Mouse (Mus musculus) neural tube, embryonic 14.5 days (tissue): ENCODE data around the gene Klhl25. TPM values are rescaled to one million over a fixed set of nuclear protein-coding genes. Genes with fewer than 3 reads are reported as not detected.
"Not testable (repeated sequence)": the region's sequence is repeated elsewhere in the genome, so short reads cannot be mapped to it uniquely, and the experiment has no call there.

Experiments
- ATAC-seq: fragments of 200-750 bp; cut with Nextera tagmentation; 2 replicates; pipeline ENCODE4 v1.8.0; 2017; ENCODE audit warnings: low read depth, mild to moderate bottlenecking, moderate TSS enrichment, moderate library complexity
- H3K27ac ChIP-seq: fragments of 300-500 bp; sonication (generic); 2 replicates; pipeline ENCODE4 v1.5.1; 2014; ENCODE audit warnings: low read depth, mild to moderate bottlenecking, control low read depth, low read length, moderate library complexity, mixed read lengths
- H3K27me3 ChIP-seq: fragments of 300-500 bp; sonication (generic); 2 replicates; pipeline ENCODE4 v1.6.1; 2014; ENCODE audit warnings: low read length; ENCODE audit not compliant: control insufficient read depth, insufficient read depth
- H3K36me3 ChIP-seq: fragments of 300-500 bp; sonication (generic); 2 replicates; pipeline ENCODE4 v1.6.1; 2014; ENCODE audit warnings: low read length, mixed read lengths; ENCODE audit not compliant: control insufficient read depth, insufficient read depth
- H3K4me1 ChIP-seq: fragments of 300-500 bp; sonication (generic); 2 replicates; pipeline ENCODE4 v1.6.1; 2014; ENCODE audit warnings: low read length; ENCODE audit not compliant: control insufficient read depth, insufficient read depth
- H3K4me2 ChIP-seq: fragments of 300-500 bp; sonication (generic); 2 replicates; pipeline ENCODE4 v1.6.1; 2014; ENCODE audit warnings: mild to moderate bottlenecking, low read depth, low read length, control low read depth
- H3K4me3 ChIP-seq: fragments of 300-500 bp; sonication (generic); 2 replicates; pipeline ENCODE4 v1.5.1; 2014; ENCODE audit warnings: low read depth, low read length, control low read depth, mixed read lengths
- H3K9ac ChIP-seq: fragments of 300-500 bp; sonication (generic); replicated peaks from 2 replicates; pipeline ENCODE4 v1.6.1; 2014; ENCODE audit warnings: low read depth, mild to moderate bottlenecking, control low read depth, low read length, mixed read lengths
- H3K9me3 ChIP-seq: fragments of 300-500 bp; sonication (generic); 2 replicates; pipeline ENCODE4 v1.6.1; 2016; ENCODE audit warnings: low read length; ENCODE audit not compliant: control insufficient read depth
- WGBS: fragments of 180-500 bp; shearing (Covaris S2); extraction: QIAGEN DNeasy Blood & Tissue Kit; methylation state at CpG from one replicate; pipeline ENCODE4 v1.1.7; 2014; 5-methylcytosine and 5-hydroxymethylcytosine counted together
- polyA plus RNA-seq: library from polyadenylated mRNA; unstranded; fragments of >200 nt; fragmentation: Nextera tagmentation; extraction: Ambion mirVana; gene quantifications from 2 replicates; pipeline ENCODE4 v1.2.1, GENCODE M21; 2014

Gene Klhl25
- polyA plus RNA-seq, 1 experiment from 2014 or later: 22.1 TPM

- H3K4me1 ChIP-seq, H3K9ac ChIP-seq, H3K9me3 ChIP-seq, H3K4me3 ChIP-seq, H3K27me3 ChIP-seq, H3K4me2 ChIP-seq, H3K27ac ChIP-seq, ATAC-seq, H3K36me3 ChIP-seq: not testable (repeated sequence)
- WGBS: 89% methylated on average over 2 of the region's 2 CpGs
Measured at GRCm38 (mm10) chr7:75879436-75879835, 31.3 kb downstream of the Klhl25 start.

GRCm38 (mm10) chr7:75880236-75880635 lies 32.1 kb downstream of the Klhl25 start:
- no peaks in the 10 kb centered on the region for H3K27me3 ChIP-seq
- H3K27ac ChIP-seq: no peak overlapping the region
- no peaks in the 10 kb centered on the region for H3K4me1 ChIP-seq
- H3K36me3 ChIP-seq: no peaks in the 10 kb centered on the region
- no peak overlapping the region for H3K4me3 ChIP-seq
- 74% methylated on average over 8 of the region's 8 CpGs for WGBS
- H3K4me2 ChIP-seq: no peak overlapping the region
- no peak overlapping the region for H3K9ac ChIP-seq
- peak; percentile 48; the same call in 1 of the 2 replicates for ATAC-seq
- no peaks in the 10 kb centered on the region for H3K9me3 ChIP-seq

- Histone ChIP-seq H3K4me1 (no peaks in the 10 kb centered on the region), H3K4me3 (no peak overlapping the region), H3K4me2 (no peak overlapping the region), H3K27me3 (no peaks in the 10 kb centered on the region), H3K27ac (no peak overlapping the region), H3K9me3 (no peaks in the 10 kb centered on the region), H3K9ac (no peak overlapping the region), H3K36me3 (no peaks in the 10 kb centered on the region)
- WGBS: 6% methylated on average over 8 of the region's 8 CpGs
- peak; percentile 94 for ATAC-seq
Measured at GRCm38 (mm10) chr7:75880650-75881049, 32.5 kb downstream of the Klhl25 start.

- no peaks in the 10 kb centered on the region for H3K9me3 ChIP-seq
- WGBS: 68% methylated on average over 6 of the region's 6 CpGs
- no peak for ATAC-seq
- H3K9ac ChIP-seq: no peak overlapping the region
- no peak overlapping the region for H3K4me3 ChIP-seq
- no peak overlapping the region for H3K4me2 ChIP-seq
- no peak overlapping the region for H3K27ac ChIP-seq
- H3K36me3 ChIP-seq: no peaks in the 10 kb centered on the region
- no peaks in the 10 kb centered on the region for H3K4me1 ChIP-seq
- no peaks in the 10 kb centered on the region for H3K27me3 ChIP-seq
Measured at GRCm38 (mm10) chr7:75881376-75881775, 33.3 kb downstream of the Klhl25 start.

- H3K4me2 ChIP-seq: no peak overlapping the region
- no peak for ATAC-seq
- no peaks in the 10 kb centered on the region for H3K9me3 ChIP-seq
- H3K4me1 ChIP-seq: no peaks in the 10 kb centered on the region
- H3K9ac ChIP-seq: no peak overlapping the region
- no peak overlapping the region for H3K27ac ChIP-seq
- WGBS: 84% methylated on average over 3 of the region's 3 CpGs
- no peak overlapping the region for H3K4me3 ChIP-seq
- no peaks in the 10 kb centered on the region for H3K36me3 ChIP-seq
- no peaks in the 10 kb centered on the region for H3K27me3 ChIP-seq
Measured at GRCm38 (mm10) chr7:75881791-75882190, 33.7 kb downstream of the Klhl25 start.

GRCm38 (mm10) chr7:75891466-75891865 lies 43.4 kb downstream of the Klhl25 start:
- H3K4me1 ChIP-seq: no peaks in the 10 kb centered on the region
- WGBS: 91% methylated on average over 4 of the region's 4 CpGs
- H3K27me3 ChIP-seq: no peaks in the 10 kb centered on the region
- ATAC-seq: no peak
- no peaks in the 10 kb centered on the region for H3K36me3 ChIP-seq
- H3K4me2 ChIP-seq: no peak overlapping the region
- no peak overlapping the region for H3K27ac ChIP-seq
- H3K9ac ChIP-seq: no peak overlapping the region
- H3K4me3 ChIP-seq: no peak overlapping the region
- H3K9me3 ChIP-seq: no peaks in the 10 kb centered on the region

- no peak overlapping the region for H3K27ac ChIP-seq
- H3K4me1 ChIP-seq: no peaks in the 10 kb centered on the region
- no peak for ATAC-seq
- H3K36me3 ChIP-seq: no peaks in the 10 kb centered on the region
- 83% methylated on average over 3 of the region's 3 CpGs for WGBS
- H3K4me2 ChIP-seq: no peak overlapping the region
- H3K4me3 ChIP-seq: no peak overlapping the region
- H3K9me3 ChIP-seq: no peaks in the 10 kb centered on the region
- H3K9ac ChIP-seq: no peak overlapping the region
- no peaks in the 10 kb centered on the region for H3K27me3 ChIP-seq
Measured at GRCm38 (mm10) chr7:75892737-75893136, 44.6 kb downstream of the Klhl25 start.

GRCm38 (mm10) chr7:75893709-75894108 lies 45.6 kb downstream of the Klhl25 start:
- no peaks in the 10 kb centered on the region for H3K36me3 ChIP-seq
- no peaks in the 10 kb centered on the region for H3K27me3 ChIP-seq
- H3K4me2 ChIP-seq: no peak overlapping the region
- no peaks in the 10 kb centered on the region for H3K4me1 ChIP-seq
- WGBS: 93% methylated on average over 8 of the region's 8 CpGs
- ATAC-seq: no peak
- H3K27ac ChIP-seq: no peak overlapping the region
- no peak overlapping the region for H3K9ac ChIP-seq
- no peak overlapping the region for H3K4me3 ChIP-seq
- H3K9me3 ChIP-seq: no peaks in the 10 kb centered on the region

GRCm38 (mm10) chr7:75897041-75897440 lies 48.9 kb downstream of the Klhl25 start:
- H3K4me1 ChIP-seq: no peaks in the 10 kb centered on the region
- H3K36me3 ChIP-seq: no peaks in the 10 kb centered on the region
- no peak overlapping the region for H3K4me3 ChIP-seq
- H3K4me2 ChIP-seq: no peak overlapping the region
- no peak for ATAC-seq
- H3K9ac ChIP-seq: no peak overlapping the region
- WGBS: 67% methylated on average over 5 of the region's 5 CpGs
- H3K27ac ChIP-seq: no peak overlapping the region
- no peaks in the 10 kb centered on the region for H3K9me3 ChIP-seq
- no peaks in the 10 kb centered on the region for H3K27me3 ChIP-seq

- H3K27ac ChIP-seq: no peak overlapping the region
- H3K4me2 ChIP-seq: no peak overlapping the region
- no peak for ATAC-seq
- no peaks in the 10 kb centered on the region for H3K27me3 ChIP-seq
- WGBS: 44% methylated on average over 6 of the region's 6 CpGs
- no peak overlapping the region for H3K9ac ChIP-seq
- H3K9me3 ChIP-seq: no peaks in the 10 kb centered on the region
- H3K36me3 ChIP-seq: no peaks in the 10 kb centered on the region
- H3K4me1 ChIP-seq: no peaks in the 10 kb centered on the region
- no peak overlapping the region for H3K4me3 ChIP-seq
Measured at GRCm38 (mm10) chr7:75899102-75899501, 51.0 kb downstream of the Klhl25 start.
